Mouse (Mus musculus): Measurements from ENCODE around the gene Tcp11x2. TPM values are rescaled to one million over a fixed set of nuclear protein-coding genes. Genes with fewer than 3 reads are reported as not detected.

The Tcp11x2 gene
- polyA plus RNA-seq (2014; fragmentation: Illumina TruSeq; extraction: RNeasy Lipid Tissue Mini Kit (QIAGEN cat#74804)) = 1.2 TPM

DNA sequence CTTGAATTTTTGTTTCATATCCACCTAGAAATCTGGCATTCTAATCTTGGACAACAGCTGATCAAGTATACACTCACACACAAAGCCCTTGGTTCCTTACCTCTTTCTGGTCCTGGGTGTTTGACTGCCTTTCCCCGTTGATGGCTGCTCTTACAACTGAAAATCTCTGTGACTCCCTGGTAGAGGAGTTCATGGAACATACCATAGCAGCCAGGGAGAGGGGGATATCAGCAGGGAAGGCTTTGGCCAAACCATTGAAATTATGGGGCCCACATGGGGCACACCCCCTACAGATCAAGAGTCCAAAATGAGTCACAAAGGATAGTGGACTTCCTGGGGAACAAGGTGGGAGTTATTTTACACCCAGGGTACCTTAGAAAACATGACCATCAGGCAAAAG, at the start of gene Tcp11x2:
TSS of gene Tcp11x2 (minus strand) at position 158 of the 400 bp plus-strand sequence.

DNA sequence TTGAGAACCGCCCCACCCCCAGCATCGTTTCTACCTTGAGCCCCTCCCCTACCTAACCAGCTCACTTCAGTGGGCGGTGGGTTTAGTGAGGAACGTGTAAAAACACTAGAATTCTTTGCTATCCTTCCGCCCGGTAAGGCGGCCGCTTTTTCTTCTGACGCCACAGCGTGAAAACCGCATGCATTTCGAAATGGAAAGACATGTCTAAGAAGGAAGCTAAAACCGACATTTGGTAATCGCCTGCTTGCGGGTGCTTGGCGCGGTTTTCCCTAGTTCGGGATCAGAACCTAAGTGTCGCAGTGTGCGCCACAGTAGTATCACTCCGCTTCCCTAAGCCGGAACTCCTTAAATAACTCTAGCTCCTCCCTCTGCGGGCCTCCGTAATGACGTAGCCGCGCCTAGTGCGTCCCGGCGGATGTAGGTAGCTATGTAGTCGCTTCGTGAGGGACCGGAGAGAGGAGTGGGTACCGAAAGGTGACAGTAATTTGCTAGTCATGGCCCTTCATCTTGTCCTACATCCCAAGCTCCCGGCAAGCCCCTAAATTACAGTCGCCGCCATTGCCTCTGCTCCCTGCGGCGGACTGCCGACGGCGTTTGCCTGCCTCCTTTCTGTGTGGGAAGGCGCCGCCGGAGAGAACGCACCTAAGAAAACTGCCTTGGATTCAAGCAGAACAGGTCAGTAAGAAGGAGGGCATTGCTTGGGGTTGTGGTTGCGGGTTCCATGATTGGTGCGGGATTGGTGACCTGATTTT, 48.9 kb upstream of the Tcp11x2 start, which contains the start of the genes Armcx5 and Gprasp1:
TSS of gene Armcx5 (plus strand) at position 430 of the 752 bp plus-strand sequence.
TSS of gene Gprasp1 (plus strand) at position 430 of the 752 bp plus-strand sequence.

GRCm38 (mm10) chrX:135725161-135725560, 31.6 kb upstream of the Tcp11x2 start, which contains the start of gene Tmsb15a:
Tmsb15a (minus strand) TSS chrX:135725261.

DNA sequence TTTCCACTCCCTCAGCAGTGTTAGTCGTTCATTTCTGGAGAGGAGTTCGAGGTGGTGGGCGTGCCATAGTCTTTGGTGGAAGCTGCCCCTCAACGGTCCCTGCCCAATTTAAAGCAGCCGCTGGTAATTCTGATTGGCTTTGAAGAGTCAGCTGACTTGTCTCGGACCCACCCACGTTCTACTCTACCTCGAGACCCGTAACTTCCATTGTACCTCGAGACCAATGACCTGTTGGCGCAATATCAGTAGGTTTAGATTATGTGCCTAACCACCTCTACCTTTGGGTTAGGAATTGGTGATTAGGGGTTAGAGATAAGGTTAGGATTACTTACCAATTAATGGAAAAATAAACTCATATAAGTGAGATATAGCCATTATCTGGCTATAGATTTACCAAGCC, 66.0 kb downstream of the Tcp11x2 start, which contains the start of gene Prame:
TSS of gene Prame (minus strand) at position 101 of the 400 bp plus-strand sequence.

Other genes starting within 250 kb of the Tcp11x2 start
- gene AV320801, start 199.2 kb downstream of the Tcp11x2 start, polyA plus RNA-seq (2014; fragmentation: Illumina TruSeq; extraction: RNeasy Lipid Tissue Mini Kit (QIAGEN cat#74804)) = 1.4 TPM
- gene Nxf7, start 95.0 kb downstream of the Tcp11x2 start, polyA plus RNA-seq (2014; fragmentation: Illumina TruSeq; extraction: RNeasy Lipid Tissue Mini Kit (QIAGEN cat#74804)) = not detected
- not detected for gene Prame, start 66.1 kb downstream of the Tcp11x2 start, polyA plus RNA-seq (2014; fragmentation: Illumina TruSeq; extraction: RNeasy Lipid Tissue Mini Kit (QIAGEN cat#74804))
- gene Tmsb15a, start 31.5 kb upstream of the Tcp11x2 start, polyA plus RNA-seq (2014; fragmentation: Illumina TruSeq; extraction: RNeasy Lipid Tissue Mini Kit (QIAGEN cat#74804)) = not detected
- 56.5 TPM for gene Armcx5, start 48.9 kb upstream of the Tcp11x2 start, polyA plus RNA-seq (2014; fragmentation: Illumina TruSeq; extraction: RNeasy Lipid Tissue Mini Kit (QIAGEN cat#74804))
- 157 TPM for gene Gprasp1, start 48.9 kb upstream of the Tcp11x2 start, polyA plus RNA-seq (2014; fragmentation: Illumina TruSeq; extraction: RNeasy Lipid Tissue Mini Kit (QIAGEN cat#74804))
- 148 TPM for gene Bhlhb9, start 103.8 kb upstream of the Tcp11x2 start, polyA plus RNA-seq (2014; fragmentation: Illumina TruSeq; extraction: RNeasy Lipid Tissue Mini Kit (QIAGEN cat#74804))
- 44.2 TPM for gene Gprasp2, start 145.2 kb upstream of the Tcp11x2 start, polyA plus RNA-seq (2014; fragmentation: Illumina TruSeq; extraction: RNeasy Lipid Tissue Mini Kit (QIAGEN cat#74804))